Comparison of ENCODE assay signal across 8 mouse cellular contexts in the genomic region with DNA sequence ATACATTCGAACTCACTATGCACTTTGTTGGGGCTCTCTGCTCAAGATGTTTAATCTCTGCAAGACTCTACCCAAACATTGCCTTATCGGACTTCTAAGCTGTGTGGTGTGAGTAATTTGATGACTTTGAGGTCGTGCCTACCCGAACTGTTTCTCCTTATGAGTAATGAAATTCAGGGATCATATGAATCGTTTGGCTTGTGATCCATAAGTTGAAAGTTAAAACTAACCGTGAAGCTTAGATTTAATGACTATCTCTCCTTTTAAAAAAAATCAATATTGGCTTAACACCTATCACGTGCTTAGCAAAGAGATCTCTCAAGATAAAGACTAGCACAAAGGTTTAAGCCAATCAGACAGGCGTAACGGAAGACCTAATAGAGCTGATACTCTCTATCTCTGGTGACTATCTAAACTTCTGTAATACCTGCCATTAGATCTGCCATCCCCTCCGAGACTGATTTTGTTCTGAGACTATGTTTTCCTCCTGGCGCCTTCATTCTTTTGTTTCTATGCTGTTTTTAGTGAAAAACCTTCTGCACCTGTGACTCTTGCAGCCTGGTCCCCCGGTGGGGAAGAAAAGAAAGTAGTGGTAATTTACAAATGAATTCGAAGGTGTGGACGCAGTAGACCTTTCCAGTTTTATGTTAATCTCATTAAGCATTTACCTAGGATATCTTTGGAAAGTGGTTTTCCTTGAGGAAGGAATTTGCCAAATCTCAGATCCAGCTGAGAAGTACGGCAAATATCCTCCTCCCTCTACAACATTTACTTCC. TPM values are rescaled to one million over a fixed set of nuclear protein-coding genes. Genes with fewer than 3 reads are reported as not detected.
DNase-seq lines count a peak whose midpoint lies in the region; ATAC-seq lines count a peak whose summit lies in the region.

No protein-coding gene starts in this region.

- WGBS in kidney, embryonic 16.5 days: 1% methylated on average over 15 of the region's 15 CpGs
- WGBS in heart, embryonic 13.5 days: 3% methylated on average over 15 of the region's 15 CpGs
- WGBS in liver, embryonic 15.5 days (ENCODE audit: insufficient replicate concordance): 3% methylated on average over 15 of the region's 15 CpGs

- no peaks in the 10 kb centered on the region for H3K9me3 ChIP-seq in kidney, embryonic 16.5 days (ENCODE audit: low read length)
- no peaks in the 10 kb centered on the region for H3K9me3 ChIP-seq in heart, embryonic 13.5 days
- no peaks in the 10 kb centered on the region for H3K9me3 ChIP-seq in liver, embryonic 15.5 days (replicated peaks)

- H3K4me2 ChIP-seq in kidney, embryonic 16.5 days (replicated peaks; ENCODE audit: low read depth, low read length): peak overlapping the region; percentile 90
- H3K4me2 ChIP-seq in heart, embryonic 13.5 days: peak overlapping the region; percentile 95
- H3K4me2 ChIP-seq in liver, embryonic 15.5 days: peak overlapping the region; percentile 98

- no peak for DNase-seq in kidney, postnatal 36 days
- peak; percentile 7 for DNase-seq in Muller cell, postnatal 12 days (ENCODE audit: inconsistent ontology term)
- DNase-seq in urinary bladder, postnatal 36 days (ENCODE audit: low spot score in 2 of 2): no peak
- DNase-seq in urinary bladder, postnatal 10 days (ENCODE audit: low spot score): no peak
- DNase-seq in frontal cortex, postnatal 14 days (ENCODE audit: low spot score in 2 of 2): no peak

- ATAC-seq in kidney, embryonic 16.5 days (ENCODE audit: low FRiP score, low TSS enrichment): no peak
- no peak for ATAC-seq in heart, embryonic 13.5 days (ENCODE audit: extremely low read depth, insufficient number of reproducible peaks, low FRiP score, low TSS enrichment)
- ATAC-seq in liver, embryonic 15.5 days (ENCODE audit: insufficient read depth): no peak

- H3K4me1 ChIP-seq in kidney, embryonic 16.5 days (ENCODE audit: insufficient read depth, low read length): peaks cover 15% of the 10 kb centered on the region; the same call in 1 of the 2 replicates
- peaks cover 29% of the 10 kb centered on the region for H3K4me1 ChIP-seq in heart, embryonic 13.5 days
- H3K4me1 ChIP-seq in liver, embryonic 15.5 days (replicated peaks): peaks cover 32% of the 10 kb centered on the region

- H3K9ac ChIP-seq in kidney, embryonic 16.5 days (replicated peaks; ENCODE audit: low read length): peak overlapping the region; percentile 100
- peak overlapping the region; percentile 99 for H3K9ac ChIP-seq in heart, embryonic 13.5 days
- H3K9ac ChIP-seq in liver, embryonic 15.5 days: peak overlapping the region; percentile 85

- H3K27ac ChIP-seq in kidney, embryonic 16.5 days (ENCODE audit: low read length): peak overlapping the region; percentile 99
- H3K27ac ChIP-seq in heart, embryonic 13.5 days (replicated peaks): peak overlapping the region; percentile 99
- peak overlapping the region; percentile 91; the same call in 1 of the 2 replicates for H3K27ac ChIP-seq in liver, embryonic 15.5 days (replicated peaks)

- peak overlapping the region; percentile 98 for H3K4me3 ChIP-seq in kidney, embryonic 16.5 days (ENCODE audit: low read length)
- H3K4me3 ChIP-seq in heart, embryonic 13.5 days: peak overlapping the region; percentile 99
- H3K4me3 ChIP-seq in liver, embryonic 15.5 days (replicated peaks): peak overlapping the region; percentile 81

- H3K27me3 ChIP-seq in kidney, embryonic 16.5 days (ENCODE audit: insufficient read depth, low read length): no peaks in the 10 kb centered on the region
- H3K27me3 ChIP-seq in heart, embryonic 13.5 days (replicated peaks): no peaks in the 10 kb centered on the region
- H3K27me3 ChIP-seq in liver, embryonic 15.5 days: no peaks in the 10 kb centered on the region

- H3K36me3 ChIP-seq in kidney, embryonic 16.5 days (ENCODE audit: insufficient read depth, low read length): no peaks in the 10 kb centered on the region
- no peaks in the 10 kb centered on the region for H3K36me3 ChIP-seq in heart, embryonic 13.5 days
- H3K36me3 ChIP-seq in liver, embryonic 15.5 days (replicated peaks): no peaks in the 10 kb centered on the region

RNA-seq across cellular contexts. Expression of gene Qser1, which starts 1.2 kb away (rescaled TPM):
- polyA plus RNA-seq in kidney, embryonic 16.5 days (2015; fragmentation: Nextera tagmentation; extraction: Ambion mirVana): 9.0 and 10.6 TPM in 2 replicates
- polyA plus RNA-seq in heart, embryonic 13.5 days (2015; fragmentation: Nextera tagmentation; extraction: Ambion mirVana): 6.4 and 6.6 TPM in 2 replicates
- polyA plus RNA-seq in liver, embryonic 15.5 days (2015; fragmentation: Nextera tagmentation; extraction: Ambion mirVana): 1.6 TPM in 2 replicates

RNA-seq across cellular contexts. Expression of gene Prrg4, which starts 31.9 kb away (rescaled TPM):
- 2.5 and 2.7 TPM in 2 replicates for polyA plus RNA-seq in kidney, embryonic 16.5 days (2015; fragmentation: Nextera tagmentation; extraction: Ambion mirVana)
- polyA plus RNA-seq in heart, embryonic 13.5 days (2015; fragmentation: Nextera tagmentation; extraction: Ambion mirVana): 0.99 and 1.0 TPM in 2 replicates
- 0.36 and 0.38 TPM in 2 replicates for polyA plus RNA-seq in liver, embryonic 15.5 days (2015; fragmentation: Nextera tagmentation; extraction: Ambion mirVana)

RNA-seq across cellular contexts. Expression of gene Ccdc73, which starts 49.9 kb away (rescaled TPM):
- polyA plus RNA-seq in kidney, embryonic 16.5 days (2015; fragmentation: Nextera tagmentation; extraction: Ambion mirVana): 4.5 and 4.7 TPM in 2 replicates
- 7.6 and 8.2 TPM in 2 replicates for polyA plus RNA-seq in heart, embryonic 13.5 days (2015; fragmentation: Nextera tagmentation; extraction: Ambion mirVana)
- 1.6 and 1.7 TPM in 2 replicates for polyA plus RNA-seq in liver, embryonic 15.5 days (2015; fragmentation: Nextera tagmentation; extraction: Ambion mirVana)
